ENCODE assay signal across 31 mouse cellular contexts in genomic region chrX:166304355-166304754, GRCm38 (mm10).
DNase-seq lines count a peak whose midpoint lies in the region; ATAC-seq and TF ChIP-seq lines count a peak whose summit lies in the region.
"Had no signal": no experiment of that assay in that cellular context is flagged by ENCODE, and none has a peak within 500 bp of the region (broad histone marks: within the 10 kb centered on the region; RNA-seq: fewer than 3 reads in every experiment).

No protein-coding gene starts in this region.

- 77% methylated on average over 2 of the region's 2 CpGs for WGBS in heart, embryonic 11.5 days (ENCODE audit: insufficient replicate concordance)
- WGBS in intestine, embryonic 15.5 days = 70% methylated on average over 2 of the region's 2 CpGs

- no peaks in the 10 kb centered on the region for H3K9me3 ChIP-seq in CH12.LX (replicated peaks; ENCODE audit: low read length)
- H3K9me3 ChIP-seq in heart, embryonic 11.5 days (replicated peaks; ENCODE audit: control insufficient read depth, low read length) = no peaks in the 10 kb centered on the region
- H3K9me3 ChIP-seq in intestine, embryonic 15.5 days = no peaks in the 10 kb centered on the region
- H3K9me3 ChIP-seq: heart, embryonic 12.5 days; hindbrain, embryonic 10.5 days; hindbrain, embryonic 15.5 days; limb, embryonic 13.5 days; liver, embryonic 12.5 days; megakaryocyte, embryonic 14.5 days; midbrain, embryonic 12.5 days; neural tube, embryonic 15.5 days had no signal

- DNase-seq in thymus, postnatal 0 days (ENCODE audit: low spot score) = peak; percentile 17
- no peak for DNase-seq in thymus, postnatal 36 days
- peak; percentile 33 for DNase-seq in CH12.LX (ENCODE audit: extremely low read depth)
- no peak for DNase-seq in adrenal gland, adult 18-20 months (ENCODE audit: low spot score in 2 of 2)
- DNase-seq: adrenal gland, adult 2 months; cerebellum, adult 2 months; cerebellum, postnatal 14 days; gastrocnemius, postnatal 14 days; heart, adult 11 months; kidney, adult 8-10 months; kidney, postnatal 4 days; liver, postnatal 0 days; lung, postnatal 36 days; right cerebral cortex, adult 18-20 months; spleen, adult 18-20 months had no signal

- no peaks in the 10 kb centered on the region for H3K27me3 ChIP-seq in CH12.LX (replicated peaks)
- H3K27me3 ChIP-seq in heart, embryonic 11.5 days (ENCODE audit: control insufficient read depth, insufficient read depth, low read length) = no peaks in the 10 kb centered on the region
- no peaks in the 10 kb centered on the region for H3K27me3 ChIP-seq in intestine, embryonic 15.5 days (replicated peaks)
- H3K27me3 ChIP-seq: heart, embryonic 12.5 days; hindbrain, embryonic 15.5 days; Patski had no signal

- H3K36me3 ChIP-seq in CH12.LX (replicated peaks in 1 of 2; ENCODE audit: control insufficient read depth in 1 of 2, insufficient read depth in 1 of 2, low read length in 1 of 2) = no peaks in the 10 kb centered on the region
- H3K36me3 ChIP-seq in heart, embryonic 11.5 days (ENCODE audit: control insufficient read depth, insufficient read depth, low read length) = no peaks in the 10 kb centered on the region
- no peaks in the 10 kb centered on the region for H3K36me3 ChIP-seq in intestine, embryonic 15.5 days
- H3K36me3 ChIP-seq: heart, embryonic 12.5 days; hindbrain, embryonic 10.5 days; hindbrain, embryonic 15.5 days; limb, embryonic 13.5 days; liver, embryonic 12.5 days; midbrain, embryonic 12.5 days; neural tube, embryonic 15.5 days had no signal

- TF ChIP-seq RAD21 in CH12.LX (IDR thresholded peaks at IDR 0.05; ENCODE audit: low read depth, low read length) = no peak

- H3K79me2 ChIP-seq in CH12.LX (replicated peaks; ENCODE audit: control insufficient read depth, extremely low read depth, insufficient read depth, poor library complexity, severe bottlenecking) = no peaks in the 10 kb centered on the region

- no peak overlapping the region for H3K4me2 ChIP-seq in CH12.LX (ENCODE audit: insufficient read depth, low read depth, poor library complexity, severe bottlenecking)
- no peak overlapping the region for H3K4me2 ChIP-seq in heart, embryonic 11.5 days
- H3K4me2 ChIP-seq in intestine, embryonic 15.5 days (replicated peaks) = no peak overlapping the region
- H3K4me2 ChIP-seq: heart, embryonic 12.5 days; hindbrain, embryonic 15.5 days; limb, embryonic 13.5 days; liver, embryonic 12.5 days; midbrain, embryonic 12.5 days; neural tube, embryonic 15.5 days had no signal

- H3K4me3 ChIP-seq in CH12.LX (replicated peaks in 1 of 3; ENCODE audit: low read depth in 2 of 3, low read length in 2 of 3, poor library complexity in 1 of 3) = peak overlapping the region in 1 of 3 experiments; percentile 19
- H3K4me3 ChIP-seq in heart, embryonic 11.5 days (ENCODE audit: low read depth, low read length) = no peak overlapping the region
- H3K4me3 ChIP-seq in intestine, embryonic 15.5 days (replicated peaks) = no peak overlapping the region
- H3K4me3 ChIP-seq: heart, embryonic 12.5 days; hindbrain, embryonic 10.5 days; hindbrain, embryonic 15.5 days; limb, embryonic 13.5 days; liver, embryonic 12.5 days; megakaryocyte, embryonic 14.5 days; midbrain, embryonic 12.5 days; neural tube, embryonic 15.5 days had no signal

- H3K9ac ChIP-seq in CH12.LX (ENCODE audit: insufficient read depth, low read depth) = no peak overlapping the region
- H3K9ac ChIP-seq in heart, embryonic 11.5 days (ENCODE audit: low read depth, low read length) = no peak overlapping the region
- no peak overlapping the region for H3K9ac ChIP-seq in intestine, embryonic 15.5 days
- H3K9ac ChIP-seq: heart, embryonic 12.5 days; hindbrain, embryonic 15.5 days; limb, embryonic 13.5 days; liver, embryonic 12.5 days; liver, postnatal 0 days; midbrain, embryonic 12.5 days; neural tube, embryonic 15.5 days had no signal

- H3K4me1 ChIP-seq in CH12.LX (ENCODE audit: control insufficient read depth in 1 of 2, insufficient read depth in 2 of 2) = peaks cover 2 to 15% of the 10 kb centered on the region in 2 experiments; a peak in 2 of 4 replicates
- H3K4me1 ChIP-seq in heart, embryonic 11.5 days (ENCODE audit: control insufficient read depth, insufficient read depth, low read length) = no peaks in the 10 kb centered on the region
- H3K4me1 ChIP-seq in intestine, embryonic 15.5 days (replicated peaks) = no peaks in the 10 kb centered on the region
- H3K4me1 ChIP-seq: heart, embryonic 12.5 days; hindbrain, embryonic 10.5 days; hindbrain, embryonic 15.5 days; limb, embryonic 13.5 days; liver, embryonic 12.5 days; midbrain, embryonic 12.5 days; neural tube, embryonic 15.5 days had no signal

- ATAC-seq in hematopoietic stem cell, adult 5-6 weeks (replicated peaks in 1 of 2; ENCODE audit: insufficient read depth in 1 of 2, low FRiP score in 2 of 2, low TSS enrichment in 1 of 2, low read depth in 1 of 2, poor library complexity in 2 of 2, severe bottlenecking in 2 of 2) = peak; percentile 32 to 39; a peak in 1 of 4 replicates
- ATAC-seq in neutrophil, adult 5-6 weeks (ENCODE audit: extremely low read depth, insufficient number of reproducible peaks, low FRiP score, poor library complexity, severe bottlenecking) = peak; percentile 63; the same call in 1 of the 2 replicates
- ATAC-seq in heart, embryonic 11.5 days (replicated peaks; ENCODE audit: insufficient number of reproducible peaks, low FRiP score, low TSS enrichment) = no peak
- no peak for ATAC-seq in intestine, embryonic 15.5 days
- ATAC-seq: forebrain, embryonic 14.5 days; intestine, embryonic 16.5 days; liver, embryonic 12.5 days; liver, postnatal 0 days; Patski had no signal

- dilution Hi-C loops in CH12.LX (cut with MboI; ENCODE audit: extremely low pct_ligation_motif_present, extremely low pct_unique_long_range_greater_than_20kb, low sequenced_read_pairs) = no loop called here

- no peak for TF ChIP-seq POLR2A in CH12.LX (IDR thresholded peaks at IDR 0.05; ENCODE audit: low read depth, low read length)

- TF ChIP-seq CTCF in CH12.LX (conservative IDR thresholded peaks at IDR 0.05 in 1 of 2, IDR thresholded peaks at IDR 0.05 in 1 of 2; ENCODE audit: low read depth in 2 of 2, low read length in 2 of 2) = no peak

- H3K27ac ChIP-seq in CH12.LX (ENCODE audit: insufficient read depth, low read depth) = no peak overlapping the region
- H3K27ac ChIP-seq in heart, embryonic 11.5 days (ENCODE audit: low read depth, low read length) = no peak overlapping the region
- no peak overlapping the region for H3K27ac ChIP-seq in intestine, embryonic 15.5 days
- H3K27ac ChIP-seq: hindbrain, embryonic 10.5 days; hindbrain, embryonic 15.5 days; kidney, postnatal 0 days; limb, embryonic 13.5 days; liver, embryonic 12.5 days; midbrain, embryonic 12.5 days; neural tube, embryonic 15.5 days had no signal

- TF ChIP-seq EP300 in CH12.LX (IDR thresholded peaks at IDR 0.05; ENCODE audit: low read length) = no peak

- in situ Hi-C loops in CH12.LX (cut with MboI; ENCODE audit: low pct_ligation_motif_present, low pct_unique_long_range_greater_than_20kb, low sequenced_read_pairs) = loop anchor here (25.0 kb wide), 1 partner anchor 333 kb away; no protein-coding TSS in a partner anchor

TF ChIP-seq in CH12.LX, 34 proteins besides CTCF, POLR2A, EP300 and RAD21:
- no peak for TF ChIP-seq MXI1 (IDR thresholded peaks at IDR 0.05; ENCODE audit: low read depth, low read length)
- TF ChIP-seq TCF12 (IDR thresholded peaks at IDR 0.05; ENCODE audit: low read depth, low read length) = no peak
- TF ChIP-seq ELF1 (IDR thresholded peaks at IDR 0.05; ENCODE audit: low read depth, low read length) = 0 out of 2 replicates have a peak, but pooled peaks have one; percentile 21
- no peak for TF ChIP-seq MAZ (IDR thresholded peaks at IDR 0.05; ENCODE audit: low read depth, low read length)
TF ChIP-seq in CH12.LX: peak in this region for 1.

Comparison
In these comparisons a context has a peak if more than half of its experiments do, and no peak if none do; other contexts are left out.
1. DNase-seq: peak in thymus, postnatal 0 days (single experiment) and CH12.LX (single experiment); none in thymus, postnatal 36 days (0 of 2) and adrenal gland, adult 18-20 months (0 of 2).
2. ATAC-seq: peak in hematopoietic stem cell, adult 5-6 weeks (2 of 2) and neutrophil, adult 5-6 weeks (single experiment); none in heart, embryonic 11.5 days (single experiment) and intestine, embryonic 15.5 days (single experiment).